ENCODE assay signal across 21 mouse cellular contexts in the genomic region with DNA sequence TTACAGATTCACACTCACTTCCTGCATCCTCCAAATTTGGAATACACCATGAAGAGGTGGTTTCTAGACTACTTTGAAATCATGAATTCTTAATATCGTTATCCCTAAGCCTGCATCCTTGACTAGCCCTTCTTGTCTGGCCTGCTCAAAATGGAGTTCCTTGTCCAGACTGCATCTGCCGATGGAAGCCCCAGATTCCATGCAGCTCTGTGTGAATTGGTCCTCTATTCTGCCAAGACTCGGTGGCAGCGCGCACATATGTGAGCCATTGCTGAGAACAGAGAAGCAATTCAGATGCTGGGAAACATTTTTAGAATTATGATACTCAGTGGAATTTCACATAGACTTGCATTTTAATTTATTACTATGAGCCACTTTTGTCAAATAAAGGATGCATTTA.
A peak's percentile ranks its signal among the peaks of the same experiment; 100 is the strongest.
DNase-seq lines count a peak whose midpoint lies in the region; ATAC-seq and TF ChIP-seq lines count a peak whose summit lies in the region.
"Had no signal": no experiment of that assay in that cellular context is flagged by ENCODE, and none has a peak within 500 bp of the region (broad histone marks: within the 10 kb centered on the region; RNA-seq: fewer than 3 reads in every experiment).

No protein-coding gene starts in this region.

- no peaks in the 10 kb centered on the region for H3K36me3 ChIP-seq in neural tube, embryonic 13.5 days
- no peaks in the 10 kb centered on the region for H3K36me3 ChIP-seq in neural tube, embryonic 15.5 days
- H3K36me3 ChIP-seq in limb, embryonic 12.5 days: no peaks in the 10 kb centered on the region
- H3K36me3 ChIP-seq: hindbrain, embryonic 10.5 days had no signal

- H3K4me1 ChIP-seq in neural tube, embryonic 13.5 days (replicated peaks): no peaks in the 10 kb centered on the region
- H3K4me1 ChIP-seq in neural tube, embryonic 15.5 days: no peaks in the 10 kb centered on the region
- peaks cover 2% of the 10 kb centered on the region for H3K4me1 ChIP-seq in limb, embryonic 12.5 days (replicated peaks)
- H3K4me1 ChIP-seq: hindbrain, embryonic 10.5 days had no signal

- no peak for ATAC-seq in neural tube, embryonic 13.5 days (ENCODE audit: low read depth)
- ATAC-seq in neural tube, embryonic 15.5 days (ENCODE audit: low FRiP score): no peak
- ATAC-seq in limb, embryonic 12.5 days (ENCODE audit: insufficient number of reproducible peaks, insufficient read depth, low FRiP score, low TSS enrichment, low read depth): peak; percentile 37; the same call in 1 of the 2 replicates
- ATAC-seq in megakaryocyte, adult 5-6 weeks (ENCODE audit: poor library complexity, severe bottlenecking): no peak
- ATAC-seq: forebrain, embryonic 16.5 days had no signal

- H3K27me3 ChIP-seq in neural tube, embryonic 13.5 days: no peaks in the 10 kb centered on the region
- no peaks in the 10 kb centered on the region for H3K27me3 ChIP-seq in neural tube, embryonic 15.5 days (replicated peaks)
- H3K27me3 ChIP-seq in limb, embryonic 12.5 days: no peaks in the 10 kb centered on the region
- H3K27me3 ChIP-seq: megakaryocyte, embryonic 14.5 days had no signal

- H3K4me3 ChIP-seq in layer of hippocampus, adult 2 months: no peak overlapping the region
- H3K4me3 ChIP-seq in neural tube, embryonic 13.5 days: no peak overlapping the region
- no peak overlapping the region for H3K4me3 ChIP-seq in neural tube, embryonic 15.5 days (replicated peaks)
- no peak overlapping the region for H3K4me3 ChIP-seq in limb, embryonic 12.5 days (replicated peaks)
- H3K4me3 ChIP-seq: erythroblast, embryonic 14.5 days; hindbrain, embryonic 10.5 days; megakaryocyte, embryonic 14.5 days; myocyte had no signal

- H3K9me3 ChIP-seq in neural tube, embryonic 13.5 days: no peaks in the 10 kb centered on the region
- H3K9me3 ChIP-seq in neural tube, embryonic 15.5 days (replicated peaks): no peaks in the 10 kb centered on the region
- no peaks in the 10 kb centered on the region for H3K9me3 ChIP-seq in limb, embryonic 12.5 days
- H3K9me3 ChIP-seq: hindbrain, embryonic 10.5 days; megakaryocyte, embryonic 14.5 days had no signal

- H3K4me2 ChIP-seq in neural tube, embryonic 13.5 days: no peak overlapping the region
- no peak overlapping the region for H3K4me2 ChIP-seq in neural tube, embryonic 15.5 days
- no peak overlapping the region for H3K4me2 ChIP-seq in limb, embryonic 12.5 days
- H3K4me2 ChIP-seq: liver, embryonic 11.5 days had no signal

- peak; percentile 6 for DNase-seq in layer of hippocampus, adult 11-12 months (ENCODE audit: low spot score)
- DNase-seq in layer of hippocampus, adult 2 months (ENCODE audit: low spot score in 2 of 2): no peak
- peak; percentile 28 for DNase-seq in telencephalon, adult 2 months (ENCODE audit: low read depth, low spot score)
- DNase-seq: cerebellum, adult 8-10 months; gastrocnemius, postnatal 25 days; kidney, adult 2 months; kidney, postnatal 10 days; lung, adult 18-20 months; lung, postnatal 14 days; midbrain, embryonic 14.5 days; thymus, postnatal 14 days had no signal

- no peak for TF ChIP-seq CTCF in layer of hippocampus, adult 2 months (conservative IDR thresholded peaks at IDR 0.05)

- 70% methylated on average over 5 of the region's 5 CpGs for WGBS in neural tube, embryonic 13.5 days
- WGBS in neural tube, embryonic 15.5 days: 77% methylated on average over 5 of the region's 5 CpGs
- 66% methylated on average over 5 of the region's 5 CpGs for WGBS in limb, embryonic 12.5 days

- H3K27ac ChIP-seq in layer of hippocampus, adult 2 months: no peak overlapping the region
- H3K27ac ChIP-seq in neural tube, embryonic 13.5 days (replicated peaks): peak overlapping the region; percentile 11; the same call in 1 of the 2 replicates
- H3K27ac ChIP-seq in neural tube, embryonic 15.5 days (replicated peaks): no peak overlapping the region
- peak overlapping the region; percentile 70; the same call in 1 of the 2 replicates for H3K27ac ChIP-seq in limb, embryonic 12.5 days
- H3K27ac ChIP-seq: hindbrain, embryonic 10.5 days had no signal

- H3K9ac ChIP-seq in neural tube, embryonic 13.5 days: no peak overlapping the region
- H3K9ac ChIP-seq in neural tube, embryonic 15.5 days (replicated peaks): no peak overlapping the region
- no peak overlapping the region for H3K9ac ChIP-seq in limb, embryonic 12.5 days (replicated peaks)

Comparison
In these comparisons a context has a peak if more than half of its experiments do, and no peak if none do; other contexts are left out.
1. DNase-seq: peak in layer of hippocampus, adult 11-12 months (single experiment) and telencephalon, adult 2 months (single experiment); none in layer of hippocampus, adult 2 months (0 of 2).
2. H3K27ac ChIP-seq: peak in neural tube, embryonic 13.5 days (single experiment) and limb, embryonic 12.5 days (single experiment); none in layer of hippocampus, adult 2 months (single experiment) and neural tube, embryonic 15.5 days (single experiment).